Comparison of ENCODE assay signal across 18 mouse cellular contexts in genomic region chr13:24880208-24880607, GRCm38 (mm10). TPM values are rescaled to one million over a fixed set of nuclear protein-coding genes. Genes with fewer than 3 reads are reported as not detected.
DNase-seq lines count a peak whose midpoint lies in the region; ATAC-seq and TF ChIP-seq lines count a peak whose summit lies in the region.
"Had no signal": no experiment of that assay in that cellular context is flagged by ENCODE, and none has a peak within 500 bp of the region (broad histone marks: within the 10 kb centered on the region; RNA-seq: fewer than 3 reads in every experiment).

No protein-coding gene starts in this region.

- H3K27me3 ChIP-seq in kidney, adult 2 months (replicated peaks; ENCODE audit: control insufficient read depth, insufficient read depth, low read length), result no peaks in the 10 kb centered on the region
- H3K27me3 ChIP-seq in kidney, embryonic 16.5 days (ENCODE audit: insufficient read depth, low read length), result no peaks in the 10 kb centered on the region
- H3K27me3 ChIP-seq in stomach, embryonic 16.5 days (ENCODE audit: control insufficient read depth, insufficient read depth, low read length), result no peaks in the 10 kb centered on the region
- H3K27me3 ChIP-seq in stomach, postnatal 0 days (ENCODE audit: control insufficient read depth, insufficient read depth, low read length), result no peaks in the 10 kb centered on the region
- no peaks in the 10 kb centered on the region for H3K27me3 ChIP-seq in midbrain, embryonic 13.5 days
- H3K27me3 ChIP-seq: embryonic facial prominence, embryonic 13.5 days; forebrain, embryonic 12.5 days; heart, embryonic 12.5 days had no signal

- peak overlapping the region; percentile 65 for H3K27ac ChIP-seq in kidney, adult 2 months (ENCODE audit: insufficient read depth, low read depth, low read length)
- H3K27ac ChIP-seq in kidney, embryonic 16.5 days (ENCODE audit: low read length), result peak overlapping the region; percentile 82
- H3K27ac ChIP-seq in stomach, embryonic 16.5 days (ENCODE audit: low read length), result no peak overlapping the region
- H3K27ac ChIP-seq in stomach, postnatal 0 days (replicated peaks), result no peak overlapping the region
- no peak overlapping the region for H3K27ac ChIP-seq in midbrain, embryonic 13.5 days
- H3K27ac ChIP-seq: embryonic facial prominence, embryonic 13.5 days; forebrain, embryonic 12.5 days; heart, adult 2 months had no signal

- DNase-seq in kidney, adult 2 months, result peak; percentile 37
- DNase-seq in kidney, adult 11 months, result no peak
- no peak for DNase-seq in kidney, postnatal 36 days
- DNase-seq in stomach, postnatal 0 days (ENCODE audit: low spot score), result no peak
- DNase-seq: cerebellum, adult 11-12 months; cerebellum, adult 9-10 months; cerebellum, postnatal 36 days; gastrocnemius, postnatal 10 days; heart, adult 2 months had no signal

- peaks cover 5% of the 10 kb centered on the region; the same call in 1 of the 2 replicates for H3K9me3 ChIP-seq in kidney, embryonic 16.5 days (ENCODE audit: low read length)
- no peaks in the 10 kb centered on the region for H3K9me3 ChIP-seq in stomach, embryonic 16.5 days (replicated peaks; ENCODE audit: control insufficient read depth, low read length)
- no peaks in the 10 kb centered on the region for H3K9me3 ChIP-seq in stomach, postnatal 0 days (ENCODE audit: control insufficient read depth, low read length)
- H3K9me3 ChIP-seq in midbrain, embryonic 13.5 days, result no peaks in the 10 kb centered on the region
- H3K9me3 ChIP-seq: embryonic facial prominence, embryonic 13.5 days; forebrain, embryonic 12.5 days had no signal

- no peak overlapping the region for H3K9ac ChIP-seq in kidney, embryonic 16.5 days (replicated peaks; ENCODE audit: low read length)
- no peak overlapping the region for H3K9ac ChIP-seq in stomach, embryonic 16.5 days (ENCODE audit: low read length)
- H3K9ac ChIP-seq in stomach, postnatal 0 days (ENCODE audit: low read length), result no peak overlapping the region
- H3K9ac ChIP-seq in midbrain, embryonic 13.5 days (replicated peaks), result no peak overlapping the region
- H3K9ac ChIP-seq: embryonic facial prominence, embryonic 13.5 days; forebrain, embryonic 12.5 days; heart, embryonic 12.5 days had no signal

- no peak for TF ChIP-seq EP300 in stomach, postnatal 0 days (optimal IDR thresholded peaks at IDR 0.05)

- no peaks in the 10 kb centered on the region for H3K36me3 ChIP-seq in kidney, adult 2 months (ENCODE audit: control insufficient read depth, insufficient read depth, low read length)
- no peaks in the 10 kb centered on the region for H3K36me3 ChIP-seq in kidney, embryonic 16.5 days (ENCODE audit: insufficient read depth, low read length)
- H3K36me3 ChIP-seq in stomach, embryonic 16.5 days (ENCODE audit: control insufficient read depth, insufficient read depth, low read length), result no peaks in the 10 kb centered on the region
- H3K36me3 ChIP-seq in stomach, postnatal 0 days (ENCODE audit: control insufficient read depth, insufficient read depth, low read length), result no peaks in the 10 kb centered on the region
- H3K36me3 ChIP-seq in midbrain, embryonic 13.5 days, result peaks cover 9% of the 10 kb centered on the region
- H3K36me3 ChIP-seq: embryonic facial prominence, embryonic 13.5 days; forebrain, embryonic 12.5 days; heart, embryonic 12.5 days had no signal

- TF ChIP-seq CTCF in kidney, adult 2 months (conservative IDR thresholded peaks at IDR 0.05; ENCODE audit: insufficient read depth, insufficient read length, low read depth, low read length), result no peak
- no peak for TF ChIP-seq CTCF in stomach, postnatal 0 days (IDR thresholded peaks at IDR 0.05; ENCODE audit: low read depth)

- peaks cover 13% of the 10 kb centered on the region; the same call in 1 of the 2 replicates for H3K4me1 ChIP-seq in kidney, adult 2 months (ENCODE audit: control insufficient read depth, insufficient read depth, low read length)
- H3K4me1 ChIP-seq in kidney, embryonic 16.5 days (ENCODE audit: insufficient read depth, low read length), result 0 out of 2 replicates have a peak, but pooled peaks cover 3% of the 10 kb centered on the region
- no peaks in the 10 kb centered on the region for H3K4me1 ChIP-seq in stomach, embryonic 16.5 days (ENCODE audit: control insufficient read depth, insufficient read depth, low read length)
- H3K4me1 ChIP-seq in stomach, postnatal 0 days (replicated peaks; ENCODE audit: control insufficient read depth, insufficient read depth), result no peaks in the 10 kb centered on the region
- no peaks in the 10 kb centered on the region for H3K4me1 ChIP-seq in midbrain, embryonic 13.5 days (replicated peaks)
- H3K4me1 ChIP-seq: embryonic facial prominence, embryonic 13.5 days; forebrain, embryonic 12.5 days; heart, embryonic 12.5 days had no signal

- no peak overlapping the region for H3K4me3 ChIP-seq in kidney, adult 2 months (ENCODE audit: insufficient read depth, low read depth, low read length)
- H3K4me3 ChIP-seq in kidney, embryonic 16.5 days (ENCODE audit: low read length), result no peak overlapping the region
- H3K4me3 ChIP-seq in stomach, embryonic 16.5 days (replicated peaks; ENCODE audit: low read length), result no peak overlapping the region
- H3K4me3 ChIP-seq in stomach, postnatal 0 days (ENCODE audit: low read depth, low read length), result no peak overlapping the region
- H3K4me3 ChIP-seq in midbrain, embryonic 13.5 days (replicated peaks), result no peak overlapping the region
- H3K4me3 ChIP-seq: embryonic facial prominence, embryonic 13.5 days; forebrain, embryonic 12.5 days; heart, adult 2 months; heart, embryonic 12.5 days had no signal

- TF ChIP-seq POLR2A in kidney, adult 2 months (IDR thresholded peaks at IDR 0.05; ENCODE audit: low read depth, low read length), result no peak

- 0 out of 2 replicates have a peak, but pooled peaks have one; percentile 11 for ATAC-seq in kidney, embryonic 16.5 days (ENCODE audit: low FRiP score, low TSS enrichment)
- peak; percentile 47; the same call in 1 of the 2 replicates for ATAC-seq in stomach, embryonic 16.5 days (ENCODE audit: insufficient read depth, low FRiP score)
- no peak for ATAC-seq in stomach, postnatal 0 days (ENCODE audit: low FRiP score, low TSS enrichment)
- no peak for ATAC-seq in cerebellum, adult (ENCODE audit: insufficient number of reproducible peaks, low FRiP score, low TSS enrichment)
- ATAC-seq in midbrain, embryonic 13.5 days, result no peak
- ATAC-seq: forebrain, embryonic 16.5 days had no signal

- whole genome bisulfite sequencing in kidney, adult 2 months, result 54% methylated on average over 6 of the region's 6 CpGs
- 71% methylated on average over 6 of the region's 6 CpGs for WGBS in kidney, embryonic 16.5 days
- 71% methylated on average over 6 of the region's 6 CpGs for WGBS in stomach, embryonic 16.5 days
- WGBS in stomach, postnatal 0 days, result 73% methylated on average over 6 of the region's 6 CpGs
- 88% methylated on average over 6 of the region's 6 CpGs for WGBS in midbrain, embryonic 13.5 days

- H3K4me2 ChIP-seq in kidney, embryonic 16.5 days (replicated peaks; ENCODE audit: low read depth, low read length), result no peak overlapping the region
- no peak overlapping the region for H3K4me2 ChIP-seq in stomach, embryonic 16.5 days (ENCODE audit: low read depth, low read length)
- no peak overlapping the region for H3K4me2 ChIP-seq in stomach, postnatal 0 days (replicated peaks; ENCODE audit: low read depth)
- no peak overlapping the region for H3K4me2 ChIP-seq in midbrain, embryonic 13.5 days (replicated peaks)
- H3K4me2 ChIP-seq: embryonic facial prominence, embryonic 13.5 days; forebrain, embryonic 12.5 days; heart, embryonic 12.5 days had no signal

RNA-seq across cellular contexts. Expression of gene D130043K22Rik, which starts 35.3 kb away (rescaled TPM):
- polyA plus RNA-seq in kidney, adult 2 months (2012; rRNA removed), result 0.57 and 0.67 TPM in 2 replicates
- polyA plus RNA-seq in kidney, embryonic 16.5 days (2015; fragmentation: Nextera tagmentation; extraction: Ambion mirVana), result 0.76 and 1.4 TPM in 2 replicates
- polyA plus RNA-seq in stomach, embryonic 16.5 days (2015; fragmentation: Nextera tagmentation; extraction: Ambion mirVana), result 0.50 and 0.63 TPM in 2 replicates
- 0.19 and 0.58 TPM in 2 replicates for polyA plus RNA-seq in stomach, postnatal 0 days (2015; fragmentation: Nextera tagmentation; extraction: Ambion mirVana)
- polyA plus RNA-seq in midbrain, embryonic 13.5 days (2015; fragmentation: Nextera tagmentation; extraction: Ambion mirVana), result 2.6 and 2.7 TPM in 2 replicates
- polyA plus RNA-seq: heart, embryonic 16.5 days had no signal

RNA-seq across cellular contexts. Expression of gene Tdp2, which starts 48.7 kb away (rescaled TPM):
- polyA plus RNA-seq in kidney, adult 2 months (2012; rRNA removed), result 19.6 and 19.7 TPM in 2 replicates
- polyA plus RNA-seq in kidney, embryonic 16.5 days (2015; fragmentation: Nextera tagmentation; extraction: Ambion mirVana), result 62.1 and 62.5 TPM in 2 replicates
- 39.5 and 42.2 TPM in 2 replicates for polyA plus RNA-seq in stomach, embryonic 16.5 days (2015; fragmentation: Nextera tagmentation; extraction: Ambion mirVana)
- polyA plus RNA-seq in stomach, postnatal 0 days (2015; fragmentation: Nextera tagmentation; extraction: Ambion mirVana), result 21.6 and 22.0 TPM in 2 replicates
- 42.7 and 45.7 TPM in 2 replicates for polyA plus RNA-seq in midbrain, embryonic 13.5 days (2015; fragmentation: Nextera tagmentation; extraction: Ambion mirVana)

RNA-seq across cellular contexts. Expression of gene Acot13, which starts 48.9 kb away (rescaled TPM):
- polyA plus RNA-seq in kidney, adult 2 months (2012; rRNA removed), result 259 and 286 TPM in 2 replicates
- polyA plus RNA-seq in kidney, embryonic 16.5 days (2015; fragmentation: Nextera tagmentation; extraction: Ambion mirVana), result 112 and 121 TPM in 2 replicates
- polyA plus RNA-seq in stomach, embryonic 16.5 days (2015; fragmentation: Nextera tagmentation; extraction: Ambion mirVana), result 91.6 and 93.4 TPM in 2 replicates
- polyA plus RNA-seq in stomach, postnatal 0 days (2015; fragmentation: Nextera tagmentation; extraction: Ambion mirVana), result 111 and 117 TPM in 2 replicates
- polyA plus RNA-seq in midbrain, embryonic 13.5 days (2015; fragmentation: Nextera tagmentation; extraction: Ambion mirVana), result 45.6 and 46.3 TPM in 2 replicates

RNA-seq across cellular contexts. Expression of gene Aldh5a1, which starts 57.3 kb away (rescaled TPM):
- polyA plus RNA-seq in kidney, adult 2 months (2012; rRNA removed), result 16.5 and 17.6 TPM in 2 replicates
- 8.0 and 8.3 TPM in 2 replicates for polyA plus RNA-seq in kidney, embryonic 16.5 days (2015; fragmentation: Nextera tagmentation; extraction: Ambion mirVana)
- 7.6 and 7.8 TPM in 2 replicates for polyA plus RNA-seq in stomach, embryonic 16.5 days (2015; fragmentation: Nextera tagmentation; extraction: Ambion mirVana)
- polyA plus RNA-seq in stomach, postnatal 0 days (2015; fragmentation: Nextera tagmentation; extraction: Ambion mirVana), result 6.1 and 6.4 TPM in 2 replicates
- 7.5 and 7.9 TPM in 2 replicates for polyA plus RNA-seq in midbrain, embryonic 13.5 days (2015; fragmentation: Nextera tagmentation; extraction: Ambion mirVana)

Comparison
In these comparisons a context has a peak if more than half of its experiments do, and no peak if none do; other contexts are left out.
1. ATAC-seq: peak in kidney, embryonic 16.5 days (single experiment) and stomach, embryonic 16.5 days (single experiment); none in stomach, postnatal 0 days (single experiment), cerebellum, adult (single experiment) and midbrain, embryonic 13.5 days (single experiment).
2. H3K27ac ChIP-seq: peak in kidney, adult 2 months (single experiment) and kidney, embryonic 16.5 days (single experiment); none in stomach, embryonic 16.5 days (single experiment), stomach, postnatal 0 days (single experiment) and midbrain, embryonic 13.5 days (single experiment).